Mouse (Mus musculus) Muller cell, postnatal 12 days (primary cell): ENCODE results near the gene Psg16.

ENCODE experiments used
- DNase-seq: peaks from one replicate; pipeline ENCODE4 v3.0.0-alpha.2; 2015; ENCODE audit errors: inconsistent ontology term

Psg16 gene

DNA sequence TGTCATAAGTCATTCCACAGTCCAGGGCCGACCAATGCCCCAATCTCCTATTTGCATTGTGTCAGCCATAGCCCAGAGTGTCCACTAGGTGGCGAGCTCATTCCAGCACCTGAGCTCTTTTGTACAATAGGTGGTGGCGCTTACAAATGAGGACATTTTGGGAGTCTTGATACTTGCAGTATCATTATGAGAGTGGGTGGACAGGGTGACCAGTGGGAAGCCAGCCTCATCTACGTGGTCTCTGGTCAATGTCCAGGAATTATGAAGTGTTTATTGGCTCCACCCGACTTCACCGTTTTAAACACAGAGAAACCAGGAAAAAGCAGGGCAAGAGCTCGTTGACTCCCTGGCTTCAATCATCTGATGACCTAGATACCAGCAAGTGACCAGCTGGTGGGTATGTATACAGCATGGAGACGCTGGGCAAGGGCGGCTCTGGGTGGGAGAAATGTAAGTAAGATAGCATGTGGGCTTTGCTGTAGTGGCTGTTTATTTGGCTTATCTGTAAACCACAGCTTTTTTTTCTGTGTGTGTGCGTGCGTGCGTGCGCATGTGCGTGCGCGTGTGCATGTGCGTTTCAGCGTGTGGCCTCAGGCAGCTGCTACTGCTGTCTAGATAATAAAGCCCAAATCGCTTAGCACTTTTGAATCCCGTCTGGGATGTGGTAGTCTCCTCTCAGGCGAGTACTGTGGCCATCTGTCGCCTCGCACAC is at the start of gene Psg16:
Gene Psg16, plus strand, starts transcription at position 137 of the 712 bp plus-strand sequence.
- DNase-seq, result peak; percentile 41

DNA sequence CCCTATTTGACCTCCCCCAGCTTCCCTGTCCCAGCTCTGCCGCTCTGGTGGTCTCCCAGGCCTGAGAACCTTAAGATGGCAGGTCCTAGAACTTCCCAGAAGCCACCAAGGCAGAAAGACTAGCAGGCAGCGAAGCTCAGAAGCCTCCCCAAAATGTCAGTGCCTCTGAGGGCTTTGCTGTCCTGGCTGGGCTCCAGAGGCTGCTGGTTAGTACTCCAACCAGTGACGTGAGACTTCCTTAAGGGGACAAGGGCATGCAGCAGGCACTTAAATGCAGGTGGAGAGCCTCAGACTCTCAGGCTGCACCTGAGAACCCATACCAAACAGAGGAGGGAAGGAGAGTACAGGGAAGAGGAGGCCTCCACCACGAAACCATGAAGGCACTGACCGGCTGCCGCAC is 49.7 kb upstream of the Psg16 start:
- no peak for DNase-seq

- DNase-seq, result no peak
Measured at GRCm38 (mm10) chr7:17024814-17025504, 48.9 kb upstream of the Psg16 start.

- DNase-seq, result no peak
Measured at GRCm38 (mm10) chr7:17025505-17025894, 48.3 kb upstream of the Psg16 start.

GRCm38 (mm10) chr7:17025896-17026622 is 47.8 kb upstream of the Psg16 start:
- no peak for DNase-seq

- DNase-seq, result no peak
Measured at GRCm38 (mm10) chr7:17026710-17027587, 46.9 kb upstream of the Psg16 start.

DNA sequence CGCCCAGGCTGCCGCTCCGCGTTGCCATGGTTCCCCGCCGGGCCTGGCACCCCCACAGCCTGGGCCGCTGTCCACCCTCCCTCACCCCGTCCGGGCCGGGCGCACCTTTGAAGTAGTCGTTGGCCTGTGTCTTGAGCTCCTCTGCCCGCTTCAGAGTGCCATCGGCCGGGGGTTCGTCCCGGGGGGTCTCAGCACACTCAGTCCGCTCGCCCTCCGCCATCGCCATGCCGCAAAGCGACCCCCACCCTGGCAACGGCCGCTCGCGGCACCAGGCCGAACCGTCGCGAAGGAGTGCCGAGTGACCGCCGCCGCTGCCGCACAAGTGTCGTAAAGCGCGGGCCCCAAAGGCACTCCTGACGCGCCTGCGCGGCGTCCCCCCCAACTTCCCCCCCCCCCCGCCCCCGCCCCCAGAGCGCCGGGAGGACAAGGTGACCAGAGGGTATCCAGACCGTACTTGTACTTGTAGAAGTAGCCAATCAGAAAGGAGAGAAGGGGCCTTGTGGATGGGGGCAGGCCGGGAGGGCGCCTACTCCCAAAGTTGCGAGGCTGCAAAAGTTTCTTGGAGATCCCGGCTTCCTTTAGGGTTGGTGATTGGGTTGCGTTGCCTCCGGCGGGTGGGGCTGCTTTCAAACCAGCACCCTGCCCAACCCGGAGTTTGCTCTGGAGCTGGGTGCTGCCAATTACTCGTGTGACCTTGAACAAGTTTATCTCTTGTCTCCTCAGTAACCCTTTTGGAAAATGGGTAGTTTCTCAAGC is 46.1 kb upstream of the Psg16 start, which contains the start of gene Ppp5c:
Gene Ppp5c, minus strand, starts transcription at position 337 of the 756 bp plus-strand sequence.
- DNase-seq, result peak; percentile 95

GRCm38 (mm10) chr7:17028923-17029322 is 44.9 kb upstream of the Psg16 start:
- no peak for DNase-seq

- DNase-seq, result no peak
Measured at GRCm38 (mm10) chr7:17030239-17030638, 43.6 kb upstream of the Psg16 start.

DNA sequence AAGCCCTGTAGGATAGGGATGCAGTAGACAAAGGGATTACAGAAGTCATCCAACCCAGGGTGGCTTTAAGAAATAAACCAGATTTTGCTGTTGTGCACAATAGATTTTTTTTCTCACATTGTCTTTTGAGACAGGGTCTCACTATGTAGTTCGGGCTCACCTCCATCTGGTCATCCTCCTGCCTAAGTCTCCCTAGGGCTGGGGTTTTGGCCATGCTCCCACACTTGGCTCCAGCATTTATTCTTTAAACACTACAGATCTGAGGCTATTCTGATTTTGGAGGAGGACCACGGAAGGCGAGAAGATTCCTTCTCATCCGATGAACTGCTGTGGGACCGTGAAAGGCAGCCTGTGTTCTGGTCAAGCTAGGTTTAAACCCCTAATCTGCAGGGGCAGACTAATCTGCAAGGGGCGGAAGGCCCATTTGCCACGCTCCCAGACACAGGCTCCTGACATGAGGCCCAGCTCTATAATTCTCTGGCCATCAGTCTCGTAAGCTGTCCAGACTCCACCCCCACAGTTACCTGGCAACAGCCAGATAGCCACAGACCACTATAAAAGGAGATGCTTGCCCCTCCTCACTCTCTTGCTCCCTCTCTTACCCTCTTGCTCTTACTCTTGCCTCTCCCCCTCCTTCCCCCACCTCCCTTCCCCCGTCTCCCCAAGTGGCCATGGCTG is 35.7 kb upstream of the Psg16 start:
- DNase-seq, result no peak

DNA sequence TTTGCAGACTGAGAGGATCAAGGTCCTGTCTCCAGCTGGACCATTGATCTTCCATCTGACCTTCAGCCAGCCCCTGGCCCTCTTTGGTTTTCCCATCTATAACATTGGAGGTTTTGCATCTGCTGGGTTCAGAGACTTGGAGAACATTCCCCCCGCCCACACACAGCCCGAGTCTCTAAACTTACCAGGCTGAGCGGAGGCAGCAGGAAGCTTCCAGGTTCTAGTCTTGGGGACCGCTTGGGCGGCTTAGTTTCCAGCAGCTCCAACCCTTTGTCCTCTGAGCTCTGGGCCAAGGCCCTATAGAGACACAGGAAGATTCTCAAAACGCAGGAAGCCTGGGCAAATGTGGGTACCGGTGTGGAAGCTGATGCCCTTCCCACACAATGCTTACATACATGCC is 34.5 kb upstream of the Psg16 start:
- no peak for DNase-seq

DNA sequence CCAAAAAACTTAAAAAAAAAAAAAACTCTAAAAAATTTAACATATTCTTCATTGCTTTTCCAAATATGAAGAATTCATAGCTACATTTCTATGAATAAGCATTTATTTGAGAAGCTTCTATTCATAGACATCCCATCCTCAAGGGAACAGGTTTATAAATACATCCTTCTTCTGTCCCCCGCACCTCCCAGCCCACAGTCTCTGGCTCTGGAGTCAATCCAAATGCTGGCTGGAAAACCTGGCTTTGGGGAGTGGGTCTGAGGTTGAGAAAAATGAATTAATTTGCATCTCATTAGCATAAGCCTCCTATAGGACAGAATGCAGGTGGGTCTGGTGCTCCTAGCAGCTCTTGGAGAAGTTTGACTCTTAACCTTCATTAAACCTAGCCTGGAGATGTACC is 28.1 kb upstream of the Psg16 start:
- DNase-seq, result no peak

- no peak for DNase-seq
Measured at GRCm38 (mm10) chr7:17047041-17047682, 26.7 kb upstream of the Psg16 start.

GRCm38 (mm10) chr7:17048431-17049190 is 25.2 kb upstream of the Psg16 start:
- DNase-seq, result no peak

DNA sequence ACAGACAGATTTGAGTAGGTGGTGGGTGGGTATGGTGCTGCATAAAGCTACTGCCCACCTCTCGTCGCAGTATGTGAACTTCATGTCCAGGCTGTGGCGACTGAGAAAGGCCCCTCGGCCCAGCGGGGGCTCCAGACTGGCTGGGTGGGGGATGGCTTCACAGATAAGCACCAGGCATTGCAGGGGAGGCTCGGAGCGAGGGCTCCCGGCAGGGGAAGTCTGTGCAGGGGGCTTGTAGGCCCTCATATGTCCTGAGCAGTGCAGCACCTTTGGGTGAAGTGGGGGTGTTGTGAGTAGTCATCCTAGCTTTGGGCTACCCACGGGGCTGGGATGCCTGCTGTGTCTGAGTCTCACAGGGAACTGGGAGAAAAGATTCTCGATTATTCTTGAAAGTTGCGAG is 23.3 kb upstream of the Psg16 start:
- no peak for DNase-seq

GRCm38 (mm10) chr7:17050933-17051594 is 22.8 kb upstream of the Psg16 start:
- DNase-seq, result no peak

- no peak for DNase-seq
Measured at GRCm38 (mm10) chr7:17054325-17054989, 19.4 kb upstream of the Psg16 start.
